Mouse (Mus musculus): ENCODE measurements around the gene Casc4.

Casc4 gene

GRCm38 (mm10) chr2:121866632-121867050, at the start of gene Casc4:
Gene Casc4, plus strand, starts transcription at chr2:121866970.
- peak; percentile 92 for DNase-seq (ENCODE audit: low read depth, low spot score)

GRCm38 (mm10) chr2:121821787-121822186, 45.0 kb upstream of the Casc4 start:
- no peak for DNase-seq (ENCODE audit: low read depth, low spot score)

GRCm38 (mm10) chr2:121824653-121825052, 42.1 kb upstream of the Casc4 start:
- DNase-seq (ENCODE audit: low read depth, low spot score), result no peak

GRCm38 (mm10) chr2:121826189-121826588, 40.6 kb upstream of the Casc4 start:
- DNase-seq (ENCODE audit: low read depth, low spot score), result no peak

- DNase-seq (ENCODE audit: low read depth, low spot score), result no peak
Measured at GRCm38 (mm10) chr2:121828411-121828810, 38.4 kb upstream of the Casc4 start.

GRCm38 (mm10) chr2:121832484-121832894, 34.3 kb upstream of the Casc4 start:
- peak; percentile 71 for DNase-seq (ENCODE audit: low read depth, low spot score)

- no peak for DNase-seq (ENCODE audit: low read depth, low spot score)
Measured at GRCm38 (mm10) chr2:121834926-121835325, 31.8 kb upstream of the Casc4 start.

- peak; percentile 9 for DNase-seq (ENCODE audit: low read depth, low spot score)
Measured at GRCm38 (mm10) chr2:121841453-121841852, 25.3 kb upstream of the Casc4 start.

GRCm38 (mm10) chr2:121842249-121842648, 24.5 kb upstream of the Casc4 start:
- DNase-seq (ENCODE audit: low read depth, low spot score), result no peak

- no peak for DNase-seq (ENCODE audit: low read depth, low spot score)
Measured at GRCm38 (mm10) chr2:121846050-121846449, 20.7 kb upstream of the Casc4 start.

- no peak for DNase-seq (ENCODE audit: low read depth, low spot score)
Measured at GRCm38 (mm10) chr2:121852045-121852444, 14.7 kb upstream of the Casc4 start.

- no peak for DNase-seq (ENCODE audit: low read depth, low spot score)
Measured at GRCm38 (mm10) chr2:121853974-121854373, 12.8 kb upstream of the Casc4 start.

GRCm38 (mm10) chr2:121859380-121859980, 7.3 kb upstream of the Casc4 start:
- DNase-seq (ENCODE audit: low read depth, low spot score), result no peak

GRCm38 (mm10) chr2:121866071-121866601, 634 bp upstream of the Casc4 start:
- DNase-seq (ENCODE audit: low read depth, low spot score), result peak; percentile 68

GRCm38 (mm10) chr2:121867051-121867928, 520 bp downstream of the Casc4 start:
- no peak for DNase-seq (ENCODE audit: low read depth, low spot score)

GRCm38 (mm10) chr2:121879506-121879905, 12.7 kb downstream of the Casc4 start:
- DNase-seq (ENCODE audit: low read depth, low spot score), result no peak

GRCm38 (mm10) chr2:121885509-121886106, 18.8 kb downstream of the Casc4 start:
- no peak for DNase-seq (ENCODE audit: low read depth, low spot score)

- DNase-seq (ENCODE audit: low read depth, low spot score), result no peak
Measured at GRCm38 (mm10) chr2:121886406-121886805, 19.6 kb downstream of the Casc4 start.

GRCm38 (mm10) chr2:121888720-121889497, 22.1 kb downstream of the Casc4 start:
- DNase-seq (ENCODE audit: low read depth, low spot score), result no peak

GRCm38 (mm10) chr2:121895261-121895660, 28.5 kb downstream of the Casc4 start:
- no peak for DNase-seq (ENCODE audit: low read depth, low spot score)

- DNase-seq (ENCODE audit: low read depth, low spot score), result no peak
Measured at GRCm38 (mm10) chr2:121896825-121897224, 30.1 kb downstream of the Casc4 start.

All from CD4-positive, CD25-positive, alpha-beta regulatory T cell, adult 2 months (primary cell).